Mouse (Mus musculus) lung, embryonic 15.5 days (tissue): ENCODE measurements around the gene Cabcoco1. TPM values are rescaled to one million over a fixed set of nuclear protein-coding genes. Genes with fewer than 3 reads are reported as not detected.
A peak's percentile ranks its signal among the peaks of the same experiment; 100 is the strongest.

ENCODE experiments used
- ATAC-seq: fragments of 200-750 bp; cut with Nextera tagmentation; 2 replicates; pipeline ENCODE4 v1.8.0; 2017; ENCODE audit warnings: moderate number of reproducible peaks, borderline replicate concordance; ENCODE audit not compliant: low FRiP score, low TSS enrichment; ENCODE audit errors: extremely low read depth
- H3K27ac ChIP-seq: fragments of 300-500 bp; sonication (generic); 2 replicates; pipeline ENCODE4 v1.5.1; 2015; ENCODE audit warnings: moderate library complexity, mild to moderate bottlenecking, inconsistent platforms
- H3K27me3 ChIP-seq: fragments of 300-500 bp; sonication (generic); 2 replicates; pipeline ENCODE4 v1.6.1; 2015; ENCODE audit warnings: inconsistent platforms
- H3K36me3 ChIP-seq: fragments of 300-500 bp; sonication (generic); 2 replicates; pipeline ENCODE4 v1.6.1; 2015; ENCODE audit warnings: inconsistent platforms
- H3K4me1 ChIP-seq: fragments of 300-500 bp; sonication (generic); 2 replicates; pipeline ENCODE4 v1.6.1; 2015; ENCODE audit warnings: inconsistent platforms
- H3K4me2 ChIP-seq: fragments of 300-500 bp; sonication (generic); 2 replicates; pipeline ENCODE4 v1.6.1; 2015; ENCODE audit warnings: inconsistent platforms, mild to moderate bottlenecking, moderate library complexity
- H3K4me3 ChIP-seq: fragments of 300-500 bp; sonication (generic); 2 replicates; pipeline ENCODE4 v1.5.1; 2015; ENCODE audit warnings: mild to moderate bottlenecking, inconsistent platforms
- H3K9ac ChIP-seq: fragments of 300-500 bp; sonication (generic); 2 replicates; pipeline ENCODE4 v1.6.1; 2015; ENCODE audit warnings: inconsistent platforms
- H3K9me3 ChIP-seq: fragments of 300-500 bp; sonication (generic); 2 replicates; pipeline ENCODE4 v1.6.1; 2016; ENCODE audit warnings: inconsistent platforms
- WGBS: fragments of 180-500 bp; shearing (Covaris S2); methylation state at CpG from one replicate; pipeline ENCODE4 v1.1.7; 2015; 5-methylcytosine and 5-hydroxymethylcytosine counted together
- polyA plus RNA-seq: library from polyadenylated mRNA; unstranded; fragments of >200 nt; fragmentation: Nextera tagmentation; extraction: Ambion mirVana; gene quantifications from 2 replicates; pipeline ENCODE4 v1.2.1, GENCODE M21; 2015

The Cabcoco1 gene
- polyA plus RNA-seq, 1 experiment from 2014 or later: 6.0 TPM

GRCm38 (mm10) chr10:68550668-68551267, 9.1 kb upstream of the Cabcoco1 start:
- Histone ChIP-seq H3K9me3 (no peaks in the 10 kb centered on the region), H3K36me3 (no peaks in the 10 kb centered on the region), H3K4me3 (no peak overlapping the region), H3K4me1 (peaks cover 4% of the 10 kb centered on the region; the same call in 1 of the 2 replicates), H3K4me2 (no peak overlapping the region), H3K9ac (no peak overlapping the region), H3K27me3 (no peaks in the 10 kb centered on the region), H3K27ac (no peak overlapping the region)
- no peak for ATAC-seq
- WGBS: 72% methylated on average over 9 of the region's 9 CpGs

GRCm38 (mm10) chr10:68543107-68543506, 1.4 kb upstream of the Cabcoco1 start:
- 42% methylated on average over 3 of the region's 3 CpGs for WGBS

GRCm38 (mm10) chr10:68541943-68542420, 286 bp upstream of the Cabcoco1 start:
- H3K27ac ChIP-seq: peak overlapping the region; percentile 50
- H3K9ac ChIP-seq: peak overlapping the region; percentile 23; the same call in 1 of the 2 replicates
- no peak for ATAC-seq
- peak overlapping the region; percentile 42 for H3K4me3 ChIP-seq
- peak overlapping the region; percentile 63 for H3K4me2 ChIP-seq
- no peaks in the 10 kb centered on the region for H3K27me3 ChIP-seq
- H3K36me3 ChIP-seq: no peaks in the 10 kb centered on the region
- H3K9me3 ChIP-seq: no peaks in the 10 kb centered on the region
- H3K4me1 ChIP-seq: peaks cover 39% of the 10 kb centered on the region
- 36% methylated on average over 7 of the region's 7 CpGs for WGBS

More at GRCm38 (mm10) chr10:68543107-68543506, 1.4 kb upstream of the Cabcoco1 start:
- H3K4me1 ChIP-seq: peaks cover 31% of the 10 kb centered on the region
- no peaks in the 10 kb centered on the region for H3K27me3 ChIP-seq
- no peaks in the 10 kb centered on the region for H3K9me3 ChIP-seq
- no peak overlapping the region for H3K4me3 ChIP-seq
- no peak for ATAC-seq
- no peak overlapping the region for H3K9ac ChIP-seq
- peak overlapping the region; percentile 50 for H3K27ac ChIP-seq
- H3K36me3 ChIP-seq: no peaks in the 10 kb centered on the region
- no peak overlapping the region for H3K4me2 ChIP-seq

GRCm38 (mm10) chr10:68540612-68541011, 1.1 kb downstream of the Cabcoco1 start:
- ATAC-seq: no peak
- Histone ChIP-seq H3K27me3 (no peaks in the 10 kb centered on the region), H3K4me2 (no peak overlapping the region), H3K9me3 (no peaks in the 10 kb centered on the region), H3K27ac (no peak overlapping the region), H3K9ac (no peak overlapping the region), H3K36me3 (no peaks in the 10 kb centered on the region), H3K4me3 (no peak overlapping the region), H3K4me1 (peaks cover 39% of the 10 kb centered on the region)
- 33% methylated on average over 3 of the region's 3 CpGs for WGBS

- peaks cover 30% of the 10 kb centered on the region for H3K4me1 ChIP-seq
- 33% methylated on average over 4 of the region's 4 CpGs for WGBS
- no peak; the same call in 1 of the 2 replicates for ATAC-seq
- peak overlapping the region; percentile 62 for H3K27ac ChIP-seq
- no peak overlapping the region for H3K9ac ChIP-seq
- no peak overlapping the region for H3K4me3 ChIP-seq
- no peaks in the 10 kb centered on the region for H3K9me3 ChIP-seq
- no peaks in the 10 kb centered on the region for H3K27me3 ChIP-seq
- no peak overlapping the region for H3K4me2 ChIP-seq
- H3K36me3 ChIP-seq: no peaks in the 10 kb centered on the region
These were observed 4.3 kb downstream of the Cabcoco1 start for GRCm38 (mm10) chr10:68537261-68537950.

- Histone ChIP-seq H3K9ac (no peak overlapping the region), H3K9me3 (no peaks in the 10 kb centered on the region), H3K36me3 (no peaks in the 10 kb centered on the region), H3K27me3 (no peaks in the 10 kb centered on the region), H3K4me3 (no peak overlapping the region), H3K4me1 (peaks cover 8% of the 10 kb centered on the region; the same call in 1 of the 2 replicates), H3K27ac (no peak overlapping the region), H3K4me2 (no peak overlapping the region)
- ATAC-seq: no peak
- WGBS: 64% methylated on average over 10 of the region's 10 CpGs
These were observed 12.2 kb downstream of the Cabcoco1 start for GRCm38 (mm10) chr10:68529364-68530049.

- Histone ChIP-seq H3K9me3 (no peaks in the 10 kb centered on the region), H3K4me1 (peaks cover 8% of the 10 kb centered on the region; the same call in 1 of the 2 replicates), H3K9ac (no peak overlapping the region), H3K27ac (no peak overlapping the region), H3K27me3 (no peaks in the 10 kb centered on the region), H3K36me3 (no peaks in the 10 kb centered on the region), H3K4me2 (no peak overlapping the region), H3K4me3 (no peak overlapping the region)
- ATAC-seq: no peak
- WGBS: 46% methylated on average over 8 of the region's 8 CpGs
These were observed 12.7 kb downstream of the Cabcoco1 start for GRCm38 (mm10) chr10:68528958-68529357.

GRCm38 (mm10) chr10:68522106-68522505, 19.6 kb downstream of the Cabcoco1 start:
- no peak for ATAC-seq
- Histone ChIP-seq H3K4me1 (peaks cover 5% of the 10 kb centered on the region; the same call in 1 of the 2 replicates), H3K27ac (no peak overlapping the region), H3K9ac (no peak overlapping the region), H3K36me3 (no peaks in the 10 kb centered on the region), H3K9me3 (no peaks in the 10 kb centered on the region), H3K4me3 (no peak overlapping the region), H3K4me2 (no peak overlapping the region), H3K27me3 (no peaks in the 10 kb centered on the region)
- WGBS: 54% methylated on average over 4 of the region's 4 CpGs

- Histone ChIP-seq H3K27ac (no peak overlapping the region), H3K9ac (no peak overlapping the region), H3K9me3 (no peaks in the 10 kb centered on the region), H3K4me2 (no peak overlapping the region), H3K4me1 (no peaks in the 10 kb centered on the region), H3K4me3 (no peak overlapping the region), H3K27me3 (no peaks in the 10 kb centered on the region), H3K36me3 (no peaks in the 10 kb centered on the region)
- ATAC-seq: no peak
- 80% methylated on average over 8 of the region's 8 CpGs for WGBS
These were observed 29.2 kb downstream of the Cabcoco1 start for GRCm38 (mm10) chr10:68512433-68513019.

- no peaks in the 10 kb centered on the region; the same call in 1 of the 2 replicates for H3K4me1 ChIP-seq
- H3K9me3 ChIP-seq: no peaks in the 10 kb centered on the region
- no peak for ATAC-seq
- 83% methylated on average over 3 of the region's 3 CpGs for WGBS
- no peak overlapping the region for H3K4me3 ChIP-seq
- H3K27me3 ChIP-seq: no peaks in the 10 kb centered on the region
- H3K4me2 ChIP-seq: no peak overlapping the region
- H3K27ac ChIP-seq: no peak overlapping the region
- no peak overlapping the region for H3K9ac ChIP-seq
- H3K36me3 ChIP-seq: no peaks in the 10 kb centered on the region
These were observed 34.0 kb downstream of the Cabcoco1 start for GRCm38 (mm10) chr10:68507741-68508140.

GRCm38 (mm10) chr10:68506242-68506641, 35.5 kb downstream of the Cabcoco1 start:
- Histone ChIP-seq H3K27ac (no peak overlapping the region), H3K36me3 (no peaks in the 10 kb centered on the region), H3K9ac (no peak overlapping the region), H3K4me2 (no peak overlapping the region), H3K4me1 (no peaks in the 10 kb centered on the region; the same call in 1 of the 2 replicates), H3K9me3 (no peaks in the 10 kb centered on the region), H3K27me3 (no peaks in the 10 kb centered on the region), H3K4me3 (no peak overlapping the region)
- 88% methylated on average over 4 of the region's 4 CpGs for WGBS
- no peak for ATAC-seq
